Mouse (Mus musculus) v-Abl transformed pro-B cells (cell line): ENCODE data around the gene Cdyl2.

Experiments
- in situ Hi-C, 2 experiments: fragments of 400-800 bp; cut with MboI; formaldehyde crosslinking; loops; one replicate each; pipeline ENCODE4 v1.15.1; 2025; ENCODE audit not compliant: unreplicated experiment in 2 of 2

Gene Cdyl2

DNA sequence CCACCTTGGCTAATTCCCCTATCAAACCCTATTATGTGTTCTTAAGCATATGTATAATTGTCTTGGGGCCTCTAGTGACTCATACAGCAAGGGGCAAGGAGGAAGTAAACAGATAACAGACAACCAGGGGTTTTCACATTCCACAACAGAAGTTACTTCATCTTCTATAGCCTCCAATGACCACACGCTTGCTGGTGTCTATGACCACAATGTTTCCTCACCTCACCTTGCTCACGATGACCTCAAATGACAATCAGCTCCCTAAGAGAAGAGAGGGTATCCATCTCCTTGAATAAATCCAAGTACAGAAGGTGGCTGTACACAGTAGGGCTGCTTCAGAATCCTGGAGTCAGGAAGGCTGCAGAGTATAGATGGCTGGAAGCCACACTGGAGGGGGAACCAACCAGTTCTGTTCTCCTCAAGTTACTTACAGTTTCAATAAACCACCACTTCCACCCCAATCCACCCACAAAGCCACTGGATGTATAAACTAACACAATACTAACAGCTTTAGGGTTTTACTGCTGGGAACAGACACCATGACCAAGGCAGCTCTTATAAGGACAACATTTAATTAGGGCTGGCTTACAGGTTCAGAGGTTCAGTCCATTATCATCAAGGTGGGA lies 104.8 kb downstream of the Cdyl2 start:
- in situ Hi-C loops: no loop called here

DNA sequence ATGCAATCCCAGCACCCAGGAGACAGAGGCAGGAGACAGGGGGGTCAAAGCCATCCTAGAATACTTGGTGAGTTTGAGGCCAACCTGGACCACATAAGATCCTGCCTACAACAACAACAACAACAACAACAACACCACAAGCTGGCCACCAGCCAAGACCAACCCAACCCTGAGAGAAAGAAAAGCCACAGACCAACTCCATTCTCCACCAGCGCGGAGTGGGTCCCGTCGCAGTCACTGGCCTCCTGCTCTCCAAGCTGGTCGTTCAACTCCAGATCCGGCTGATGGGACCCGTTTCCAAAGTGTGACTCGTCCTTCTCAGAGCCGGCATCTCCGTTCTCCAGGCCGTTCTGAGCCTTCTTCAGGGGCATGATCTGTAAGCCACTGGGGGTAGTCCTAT lies 109.2 kb downstream of the Cdyl2 start:
- in situ Hi-C loops: no loop called here

DNA sequence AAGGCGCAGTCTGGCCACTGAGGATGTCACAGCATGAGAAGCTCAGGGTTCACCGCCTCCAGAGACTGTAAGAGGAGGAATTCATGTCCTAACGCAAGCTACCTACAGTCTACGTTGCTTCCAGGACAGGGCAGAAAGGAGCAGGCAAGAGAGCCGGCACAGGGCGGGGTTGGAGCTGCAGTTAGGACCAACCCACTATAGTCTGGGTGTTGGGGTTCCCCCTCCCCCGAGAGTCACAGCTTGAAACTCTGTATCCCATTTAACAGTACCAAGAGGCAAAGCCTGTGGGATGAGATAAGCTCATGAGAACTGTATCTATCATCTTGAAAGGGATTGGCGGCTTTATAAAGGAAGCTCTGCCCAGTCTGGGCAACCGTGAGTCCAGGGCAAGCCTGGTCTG lies 110.5 kb downstream of the Cdyl2 start:
- in situ Hi-C loops: no loop called here

DNA sequence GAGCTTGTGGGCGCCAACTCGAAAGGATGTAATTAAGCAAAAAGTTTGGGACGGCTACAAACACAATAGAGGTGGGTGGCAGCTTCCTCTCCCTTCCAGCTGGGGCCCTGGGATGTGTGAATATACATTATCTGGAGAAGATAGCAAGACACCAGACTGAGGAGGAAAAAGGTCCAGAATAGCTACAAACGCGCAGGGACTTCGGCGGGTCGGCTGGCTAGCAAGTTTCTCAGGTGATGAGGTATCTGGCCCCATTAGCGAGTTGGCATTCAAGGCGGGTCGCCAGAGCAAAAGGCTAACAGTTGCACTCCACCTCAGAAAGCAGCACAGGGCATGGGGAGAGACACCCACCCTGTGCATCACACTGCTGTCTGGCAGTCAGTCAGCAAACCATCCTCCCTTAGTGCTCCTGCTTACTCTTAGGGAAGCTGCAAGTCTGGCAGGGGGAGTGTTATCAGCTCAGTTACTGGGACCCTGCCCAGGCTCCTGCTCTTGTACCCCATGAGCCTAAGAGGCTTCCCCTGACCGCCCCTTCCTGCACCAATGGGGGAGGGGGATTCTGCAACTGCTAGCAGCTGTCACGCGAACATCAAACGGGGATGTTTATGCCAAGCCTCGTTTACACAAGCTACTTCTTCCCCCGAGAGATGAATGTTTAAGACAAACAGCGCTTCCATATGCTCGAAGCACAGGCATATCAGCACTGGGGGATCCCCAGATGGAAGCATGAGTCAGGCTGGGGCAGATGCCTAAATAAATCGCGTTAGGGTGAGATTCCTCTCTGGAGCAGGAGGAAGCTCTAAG lies 111.4 kb downstream of the Cdyl2 start:
- in situ Hi-C loops: no loop called here

DNA sequence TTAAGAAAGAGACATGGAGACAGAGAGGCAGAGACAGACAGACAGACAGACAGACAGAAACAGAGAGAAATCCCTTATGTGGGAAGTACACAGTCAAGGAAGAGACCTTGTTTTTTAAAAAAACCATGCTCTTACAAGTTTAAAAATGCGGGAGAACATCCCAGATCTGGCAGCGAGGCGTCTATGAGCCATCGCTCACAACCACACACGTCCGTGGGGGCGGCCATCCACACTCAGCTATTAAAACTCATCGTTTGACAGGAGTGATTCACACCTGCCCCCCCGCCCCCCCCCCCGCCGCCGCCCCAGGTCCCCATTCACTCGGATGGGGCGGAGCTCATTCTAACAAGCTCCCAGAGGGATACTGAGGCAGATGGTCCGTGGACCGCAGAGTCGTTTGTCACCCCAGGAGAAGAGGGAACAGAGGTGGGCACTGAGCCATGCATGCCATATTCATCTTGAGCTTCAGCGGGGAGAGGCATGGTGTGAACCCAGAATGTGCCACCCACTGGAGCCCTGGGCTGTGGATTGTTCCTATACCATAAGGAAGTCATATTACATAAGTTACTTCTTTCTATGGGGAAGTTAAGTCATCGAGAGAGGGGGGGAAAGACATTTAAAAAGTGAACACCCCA lies 113.0 kb downstream of the Cdyl2 start:
- in situ Hi-C loops: no loop called here

DNA sequence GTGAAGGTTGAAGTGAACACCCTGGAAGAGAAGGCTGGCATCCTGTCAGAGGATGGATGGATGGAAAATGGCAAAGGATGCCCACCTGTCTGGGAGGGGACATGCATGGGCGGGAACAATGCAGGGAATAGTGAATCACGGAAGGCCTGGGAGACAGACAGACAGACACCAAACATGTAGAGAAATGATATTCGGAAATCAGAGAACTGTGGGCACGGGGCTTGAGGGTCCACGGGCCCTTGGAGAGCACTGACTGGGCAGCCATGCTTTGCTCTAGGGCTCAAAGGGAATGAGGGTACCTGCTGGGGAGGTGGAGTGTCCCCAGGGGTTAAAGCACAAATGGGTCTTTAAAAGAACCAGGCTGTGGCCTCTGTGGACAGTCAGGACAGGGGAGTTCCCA lies 113.6 kb downstream of the Cdyl2 start:
- in situ Hi-C loops: no loop called here

DNA sequence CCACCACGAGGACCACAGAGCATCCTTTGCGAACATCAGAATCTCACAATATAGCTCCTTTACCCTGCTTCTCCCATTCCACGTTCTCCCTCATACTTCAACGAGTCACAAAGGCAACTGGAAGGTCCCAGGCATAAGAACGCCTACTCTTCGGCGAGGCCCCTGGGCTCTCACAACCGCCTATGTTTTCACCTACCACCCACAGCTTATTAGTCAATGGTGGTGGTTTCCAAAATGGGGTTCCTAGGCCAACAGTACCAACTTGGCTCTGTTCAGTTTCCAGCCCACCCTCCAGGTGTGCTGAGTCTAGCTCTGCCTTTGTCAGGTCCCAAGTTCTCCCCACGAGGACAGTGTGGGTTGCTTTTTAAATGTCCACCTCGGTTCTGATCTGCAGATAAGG lies 114.0 kb downstream of the Cdyl2 start:
- in situ Hi-C loops: no loop called here

DNA sequence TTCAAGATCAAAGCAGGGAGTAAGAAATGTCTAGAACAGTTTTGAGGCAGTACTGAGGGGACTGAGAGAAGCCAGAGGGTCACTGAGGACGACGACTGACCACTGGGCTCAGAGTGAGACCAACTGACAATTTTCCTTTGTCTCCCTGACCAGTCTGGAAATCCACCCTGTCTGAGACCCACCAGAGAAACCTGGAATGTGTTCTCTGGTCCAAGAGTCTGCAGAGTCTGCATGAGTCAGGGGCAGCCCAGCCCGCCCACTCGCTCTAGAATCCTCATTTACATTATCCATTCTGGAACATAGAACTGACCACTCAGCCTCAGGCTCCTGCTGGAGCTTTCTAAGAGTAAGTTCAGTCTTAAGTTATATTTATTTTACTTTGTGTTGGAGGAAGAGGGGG lies 114.9 kb downstream of the Cdyl2 start:
- in situ Hi-C loops: no loop called here

DNA sequence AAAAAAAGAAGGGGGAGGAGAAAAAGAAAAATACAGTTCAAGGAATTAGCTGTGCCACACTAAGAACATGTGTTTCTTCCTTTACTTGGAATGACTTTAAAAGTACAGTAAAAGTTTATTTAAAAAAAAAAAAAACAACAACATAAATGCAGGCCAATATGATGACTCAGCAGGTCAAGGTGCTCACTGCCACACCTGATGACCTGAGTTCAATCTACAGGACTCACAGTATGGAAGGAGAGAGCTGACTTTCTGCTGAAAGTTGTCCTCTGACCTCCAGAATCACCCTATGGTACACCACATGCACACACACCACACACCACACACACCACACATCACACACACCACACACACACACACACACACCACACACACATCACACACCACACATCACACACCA lies 116.4 kb downstream of the Cdyl2 start:
- in situ Hi-C loops: no loop called here

DNA sequence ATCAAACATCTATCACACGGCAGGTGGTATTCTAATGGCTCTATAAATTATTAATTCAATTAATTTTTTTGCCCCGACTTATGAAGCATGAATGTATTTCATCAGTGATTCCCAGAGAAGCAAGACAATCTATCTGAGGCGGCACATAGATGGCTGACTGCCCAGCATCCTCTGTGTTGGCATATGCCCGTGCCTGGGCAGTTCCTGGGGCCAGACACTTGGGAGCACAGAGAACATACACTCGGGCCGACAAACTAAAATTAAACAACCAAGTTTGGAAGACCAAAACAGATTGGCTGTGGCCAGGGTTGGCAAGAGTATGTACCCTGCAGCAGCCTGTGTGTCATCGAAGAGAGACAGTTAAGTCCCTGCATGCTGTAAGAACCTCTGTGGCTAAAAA lies 117.9 kb downstream of the Cdyl2 start:
- in situ Hi-C loops: no loop called here

DNA sequence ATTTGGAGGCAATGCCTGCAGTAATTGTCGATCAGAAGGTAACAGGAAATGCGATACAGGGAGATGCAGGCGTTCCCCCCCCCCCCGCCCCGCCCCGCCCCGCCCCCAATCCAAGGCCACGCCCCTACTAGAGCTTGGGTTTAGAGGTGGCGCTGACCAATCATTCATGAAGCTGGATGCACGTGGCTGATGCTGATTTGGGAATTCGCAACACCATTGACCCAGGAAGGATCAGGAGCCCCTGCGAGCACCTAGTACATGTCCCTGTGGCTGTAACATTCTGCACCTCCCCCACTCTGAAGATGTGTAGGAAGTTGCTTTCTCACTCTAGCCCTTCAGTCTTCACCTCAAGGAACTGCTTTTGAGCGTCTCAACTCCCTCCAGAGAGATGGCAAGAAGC lies 126.6 kb downstream of the Cdyl2 start:
- in situ Hi-C loops: no loop called here

DNA sequence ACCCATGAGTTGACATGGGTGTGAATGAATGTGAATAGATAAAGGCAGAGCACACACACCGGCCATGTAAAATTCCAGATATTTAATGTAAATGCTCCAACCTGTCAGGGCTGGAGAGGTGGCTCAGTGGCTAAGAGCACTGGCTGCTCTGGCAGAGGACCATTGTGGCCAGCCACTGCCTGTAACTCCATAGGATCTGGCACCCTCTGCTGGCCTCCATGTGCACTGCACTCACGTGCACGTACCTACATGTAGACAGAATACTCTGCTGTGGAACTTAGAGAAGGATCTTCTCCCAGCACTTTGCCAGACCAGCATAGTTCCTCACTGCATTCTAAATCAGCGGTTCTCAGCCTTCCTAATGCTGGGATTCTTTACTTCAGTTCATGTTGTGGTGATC lies 130.0 kb downstream of the Cdyl2 start:
- in situ Hi-C loops: no loop called here

DNA sequence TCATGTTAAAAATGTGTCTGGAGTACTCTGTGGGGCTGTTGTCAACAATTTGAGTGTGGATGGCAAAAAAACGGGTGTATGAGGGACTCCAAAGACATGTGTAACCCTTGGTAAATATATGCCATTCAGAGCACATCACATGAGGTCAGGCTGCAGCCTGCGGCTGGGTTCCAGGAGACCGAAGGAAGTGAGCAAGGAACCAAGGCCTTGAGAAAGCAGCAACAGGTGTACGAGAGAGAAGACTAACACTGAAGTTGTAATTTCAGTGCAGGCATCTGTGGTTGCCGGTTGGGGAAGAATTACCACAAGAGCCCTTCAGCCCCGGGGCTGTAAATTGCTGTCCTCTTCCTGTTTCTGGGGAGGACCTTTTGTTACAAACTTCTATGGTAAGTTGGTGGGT lies 133.1 kb downstream of the Cdyl2 start:
- in situ Hi-C loops: no loop called here

DNA sequence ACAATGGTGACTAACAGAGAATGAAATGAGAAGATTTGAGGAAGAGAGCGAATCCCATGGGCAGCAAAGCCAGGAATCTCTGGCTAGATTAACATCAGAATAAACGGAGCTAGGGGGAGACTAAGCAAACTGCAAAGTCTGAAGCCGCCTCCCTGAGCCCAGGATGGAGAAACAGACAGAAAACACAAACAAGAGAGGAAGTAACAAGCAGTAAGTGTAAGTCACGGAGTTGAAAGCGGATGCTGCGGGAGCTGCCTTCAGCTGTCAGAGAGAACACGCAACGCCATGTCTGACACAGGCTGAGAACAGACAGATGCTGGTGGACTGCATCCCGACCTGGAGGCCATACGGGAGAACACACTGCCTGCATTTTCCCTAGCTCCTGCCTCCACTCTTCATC lies 141.6 kb downstream of the Cdyl2 start:
- in situ Hi-C loops: no loop called here

DNA sequence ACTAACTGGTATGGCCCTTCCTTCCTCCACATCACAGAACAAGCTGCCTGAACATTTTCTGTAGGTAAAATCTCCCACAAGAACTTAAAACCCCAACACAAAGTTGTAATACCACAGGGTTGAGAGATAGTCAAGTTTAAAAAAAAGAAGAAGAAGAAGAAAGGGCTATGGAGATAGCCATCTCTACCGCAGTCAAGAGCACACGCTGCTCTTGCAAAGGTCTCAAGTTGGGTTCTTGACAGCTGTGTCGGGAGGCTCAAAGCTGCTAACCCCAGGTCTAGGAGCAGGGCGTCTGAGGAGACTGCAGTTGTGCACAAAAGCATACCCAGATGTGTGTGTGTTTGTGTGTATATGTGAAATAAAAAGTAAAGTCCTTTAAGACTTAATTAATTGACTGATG lies 142.2 kb downstream of the Cdyl2 start:
- in situ Hi-C loops: no loop called here

DNA sequence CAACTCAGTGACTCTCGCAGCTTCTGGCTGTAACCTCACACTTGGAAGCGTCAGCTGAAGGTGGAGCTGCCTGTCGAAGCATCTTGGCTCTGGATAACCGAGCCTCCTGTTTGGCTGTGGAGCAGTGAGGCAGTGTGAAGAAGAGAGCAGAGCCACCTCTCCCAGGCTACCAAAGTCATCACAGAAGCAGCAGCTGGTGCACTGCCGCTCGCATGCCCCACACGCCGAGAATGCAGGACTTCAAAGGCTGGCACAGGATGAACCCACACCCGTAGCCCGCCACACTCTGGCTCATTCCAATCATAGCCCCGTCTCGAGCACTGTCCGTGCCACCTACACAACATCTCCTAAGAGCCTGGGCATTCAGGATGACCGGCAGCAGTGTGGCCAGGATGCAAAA lies 142.7 kb downstream of the Cdyl2 start:
- in situ Hi-C loops: no loop called here

DNA sequence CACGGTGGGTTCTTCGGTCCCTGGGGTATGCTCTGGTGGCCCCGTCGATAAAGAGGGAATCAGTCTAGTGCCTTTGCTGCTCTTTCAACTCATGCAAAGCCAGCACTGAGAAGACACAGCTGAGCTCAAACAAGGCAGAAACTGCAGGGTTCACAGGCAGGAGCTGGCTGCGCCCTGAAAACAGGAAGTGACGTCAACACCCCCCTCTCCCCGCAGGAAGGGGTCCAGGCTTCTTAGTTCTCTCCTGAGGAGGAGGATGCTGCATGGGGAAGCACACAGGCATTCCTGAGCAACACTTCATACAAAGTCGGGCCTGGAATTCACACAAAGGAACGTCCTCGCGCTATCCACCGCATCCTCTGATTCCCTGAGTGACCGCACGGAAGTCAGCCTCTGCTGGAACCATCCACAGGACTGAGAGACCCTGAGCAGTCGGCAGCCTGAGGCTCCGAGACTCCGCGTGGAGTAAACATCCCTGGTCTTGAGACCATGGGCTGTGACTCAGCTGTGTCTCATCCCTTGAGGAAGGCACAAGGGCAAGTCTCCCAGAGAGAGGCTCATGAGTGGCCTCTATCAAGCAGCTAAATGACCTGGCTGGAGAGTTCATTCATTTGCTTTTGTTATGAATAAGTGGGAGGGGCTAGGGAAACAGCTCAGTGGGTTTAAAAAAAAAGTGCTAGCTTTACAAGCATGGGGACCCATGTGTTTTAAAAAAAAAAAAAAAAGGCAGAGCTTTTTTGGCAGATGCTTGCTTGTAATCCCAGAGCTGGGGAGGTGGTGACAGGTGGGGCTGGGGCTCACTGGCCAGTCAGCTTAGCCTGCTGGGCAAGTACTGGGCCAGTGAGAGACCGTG lies 144.9 kb downstream of the Cdyl2 start:
- in situ Hi-C loops: no loop called here

DNA sequence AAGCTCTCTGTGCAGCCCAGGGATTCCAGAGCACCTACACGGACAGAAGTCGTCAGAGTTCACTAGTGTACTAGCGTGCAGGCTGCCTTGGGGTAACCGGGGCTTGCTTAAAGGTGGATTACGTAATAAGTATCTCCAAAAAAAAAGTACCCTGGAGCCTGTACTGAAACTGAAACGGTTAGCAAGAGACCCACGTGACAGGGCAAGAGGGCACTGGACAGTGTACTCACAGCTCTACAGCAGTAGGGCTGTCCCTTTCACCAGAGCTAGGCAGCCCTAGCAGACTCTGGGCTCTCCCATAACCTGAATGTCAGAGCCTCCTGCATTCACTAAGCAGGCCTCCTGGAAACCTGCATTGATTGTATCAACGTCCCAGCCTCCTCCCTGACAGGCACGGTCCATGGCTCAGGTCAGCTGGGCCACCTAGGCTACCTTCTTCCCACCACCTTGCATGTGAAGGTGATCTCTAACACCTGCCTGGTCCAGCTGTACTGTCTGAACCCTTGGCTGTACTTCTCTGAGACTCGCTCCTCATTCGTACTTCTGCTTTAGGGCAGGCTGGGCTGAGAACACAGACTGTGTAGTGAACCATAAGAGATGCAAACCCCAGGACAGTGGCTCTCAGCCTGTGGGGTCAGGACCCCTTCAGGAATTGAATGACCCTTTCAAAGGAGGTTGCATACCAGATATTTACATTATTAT lies 151.3 kb downstream of the Cdyl2 start:
- in situ Hi-C loops: no loop called here

DNA sequence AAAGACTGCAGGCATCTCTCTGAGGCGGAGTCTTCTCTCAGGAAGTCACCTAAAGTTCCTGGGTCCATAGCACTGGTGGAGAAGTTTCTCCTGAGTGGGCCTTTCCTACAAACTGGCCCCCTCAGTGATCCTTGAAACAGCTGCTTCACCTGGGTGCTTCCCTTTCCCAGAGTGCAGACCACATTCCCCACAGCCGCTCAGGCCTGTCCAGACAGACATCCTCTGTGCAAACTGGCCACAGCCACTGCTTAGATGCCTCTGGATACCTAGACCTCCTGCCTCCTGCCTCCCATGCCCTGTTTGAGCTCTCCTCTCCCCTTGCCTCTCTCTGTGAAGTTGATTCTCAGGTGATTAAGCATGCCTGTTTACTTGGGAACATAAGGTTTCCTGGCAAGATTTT lies 156.1 kb downstream of the Cdyl2 start:
- in situ Hi-C loops: no loop called here

DNA sequence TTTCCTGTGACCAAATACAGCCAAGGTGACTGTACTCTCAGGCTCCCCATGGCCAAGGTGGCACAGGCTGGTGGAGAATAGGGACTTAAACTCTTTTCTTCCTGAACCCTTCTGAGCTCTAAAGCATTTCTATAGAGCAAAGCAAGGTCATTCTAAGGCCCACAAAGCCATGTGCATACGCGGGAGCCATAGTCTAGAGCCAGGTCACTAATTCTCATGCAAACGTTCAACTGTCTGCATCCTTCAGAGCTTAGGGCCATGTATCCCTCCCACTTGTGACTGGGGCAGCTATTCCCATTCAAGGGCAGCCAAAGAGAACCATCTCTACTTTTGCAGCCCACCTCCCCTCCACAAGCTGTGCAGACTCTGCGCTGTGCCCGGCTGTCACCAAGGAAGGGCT lies 159.7 kb downstream of the Cdyl2 start:
- in situ Hi-C loops: no loop called here

DNA sequence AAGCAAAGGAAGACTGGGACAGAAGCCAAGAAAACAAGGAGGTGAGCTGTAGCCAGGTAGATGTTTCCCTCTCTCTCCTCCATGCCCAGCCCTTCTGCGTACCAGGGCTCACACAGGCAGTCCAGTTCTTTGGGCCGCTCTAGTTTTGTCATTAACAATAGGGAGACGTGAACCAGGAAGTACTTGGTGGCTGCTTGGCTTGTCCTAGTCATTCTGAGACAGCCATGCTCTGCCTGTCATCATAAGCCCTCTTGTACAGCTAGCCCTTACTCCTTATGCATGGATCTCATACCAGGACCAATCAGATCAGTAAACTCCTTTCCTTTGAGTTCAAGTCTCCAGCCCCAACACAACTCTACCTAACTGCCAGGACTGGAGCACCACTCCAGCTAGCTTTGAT lies 180.0 kb downstream of the Cdyl2 start:
- in situ Hi-C loops: no loop called here
